25 mouse cellular contexts compared by ENCODE assay signal in genomic region chr9:13679696-13680095, GRCm38 (mm10).
"Had no signal": no experiment of that assay in that cellular context is flagged by ENCODE, and none has a peak within 500 bp of the region (broad histone marks: within the 10 kb centered on the region; RNA-seq: fewer than 3 reads in every experiment).

No protein-coding gene starts in this region.

- H3K4me1 ChIP-seq: intestine, embryonic 15.5 days; limb, embryonic 15.5 days had no signal

- H3K27me3 ChIP-seq: heart, embryonic 12.5 days; hindbrain, embryonic 12.5 days; intestine, embryonic 15.5 days; kidney, embryonic 15.5 days; limb, embryonic 13.5 days; limb, embryonic 15.5 days had no signal

- DNase-seq: gastrocnemius, adult 2 months; gastrocnemius, postnatal 10 days; gastrocnemius, postnatal 25 days; heart, adult 2 months; heart, postnatal 10 days; heart, postnatal 4 days; kidney, adult 11 months; kidney, adult 2 months; kidney, adult 9 months; kidney, postnatal 14 days; kidney, postnatal 36 days; layer of hippocampus, adult 9-11 months; layer of hippocampus, postnatal 36 days; left cerebral cortex, postnatal 4 days had no signal

- H3K4me2 ChIP-seq: heart, embryonic 12.5 days; hindbrain, embryonic 12.5 days; hindbrain, embryonic 14.5 days; intestine, embryonic 15.5 days; kidney, embryonic 15.5 days; limb, embryonic 13.5 days; limb, embryonic 15.5 days had no signal

- H3K27ac ChIP-seq: gastrocnemius, adult 2 months; heart, adult 2 months; hindbrain, embryonic 10.5 days; hindbrain, embryonic 12.5 days; hindbrain, embryonic 14.5 days; intestine, embryonic 15.5 days; kidney, embryonic 15.5 days; kidney, postnatal 0 days; limb, embryonic 13.5 days; limb, embryonic 15.5 days had no signal

- H3K9ac ChIP-seq: heart, embryonic 12.5 days; hindbrain, embryonic 12.5 days; hindbrain, embryonic 14.5 days; intestine, embryonic 15.5 days; kidney, embryonic 15.5 days; limb, embryonic 13.5 days; limb, embryonic 15.5 days had no signal

- H3K36me3 ChIP-seq: hindbrain, embryonic 10.5 days; hindbrain, embryonic 12.5 days; intestine, embryonic 15.5 days; kidney, embryonic 15.5 days; limb, embryonic 13.5 days; limb, embryonic 15.5 days had no signal

- ATAC-seq: hindbrain, embryonic 16.5 days; inflammation-experienced regulatory T-cells, adult 6 months; intestine, embryonic 15.5 days had no signal

- H3K9me3 ChIP-seq: heart, embryonic 12.5 days; hindbrain, embryonic 10.5 days; hindbrain, embryonic 12.5 days; intestine, embryonic 15.5 days; kidney, embryonic 15.5 days; limb, embryonic 13.5 days; limb, embryonic 15.5 days had no signal

- H3K4me3 ChIP-seq: gastrocnemius, adult 2 months; heart, adult 2 months; heart, embryonic 12.5 days; hindbrain, embryonic 10.5 days; hindbrain, embryonic 12.5 days; intestine, embryonic 15.5 days; kidney, embryonic 15.5 days; limb, embryonic 13.5 days; limb, embryonic 15.5 days had no signal
